Mouse (Mus musculus): Measurements from ENCODE around the gene Frmd4b.

- no peak for TF ChIP-seq EP300 (IDR thresholded peaks at IDR 0.05; ENCODE audit: low read depth)
- TF ChIP-seq CTCF (IDR thresholded peaks at IDR 0.05; ENCODE audit: low read depth): no peak
Measured at GRCm38 (mm10) chr6:97262229-97262628, 355.1 kb downstream of the Frmd4b start.

All from liver, embryonic 14.5 days (tissue).